Mouse (Mus musculus): ENCODE results near the gene Pde4c.
A peak's percentile ranks its signal among the peaks of the same experiment; 100 is the strongest.

The Pde4c gene

DNA sequence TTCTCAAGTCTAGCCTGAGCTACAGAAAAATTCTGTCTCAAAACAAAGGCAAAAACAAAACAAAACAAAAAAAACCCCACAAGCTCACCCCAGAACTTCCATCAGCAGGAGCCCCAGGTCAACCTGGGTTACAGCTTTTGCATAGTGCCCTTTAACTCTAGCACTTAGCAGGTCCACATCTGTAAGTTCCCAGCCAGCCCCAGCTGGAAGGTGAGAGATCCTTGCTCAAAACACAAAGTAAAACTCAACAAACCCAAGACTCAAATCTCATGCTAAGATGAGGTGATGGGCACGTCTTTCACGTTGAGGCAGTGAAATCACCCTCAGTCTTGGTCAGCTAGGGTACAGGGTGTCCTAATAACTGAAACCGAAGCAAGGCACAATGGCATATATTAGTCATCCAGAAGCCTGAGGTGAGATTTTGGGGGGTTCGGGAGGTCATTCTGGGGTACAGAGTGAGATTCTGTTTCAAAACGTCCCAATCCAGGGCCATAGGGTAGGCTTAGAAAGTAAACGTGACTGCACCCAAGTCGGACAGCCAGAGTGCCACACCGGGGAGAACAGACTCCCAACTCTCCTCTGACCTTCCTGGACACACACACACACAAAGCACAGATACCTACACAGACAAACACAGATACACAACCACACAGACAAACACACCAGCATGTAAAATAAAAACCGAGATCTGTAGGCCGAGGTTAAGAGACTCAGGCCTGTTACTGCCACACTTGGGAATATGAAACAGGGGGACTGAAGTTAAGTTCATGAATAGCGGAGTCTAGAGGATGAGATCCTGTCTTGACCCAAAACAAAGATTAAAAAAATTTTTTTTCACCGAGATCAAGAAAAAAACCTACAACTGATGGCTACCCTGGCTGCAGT is 25.9 kb upstream of the Pde4c start:
- no peak for DNase-seq (ENCODE audit: low spot score in 2 of 2)

DNA sequence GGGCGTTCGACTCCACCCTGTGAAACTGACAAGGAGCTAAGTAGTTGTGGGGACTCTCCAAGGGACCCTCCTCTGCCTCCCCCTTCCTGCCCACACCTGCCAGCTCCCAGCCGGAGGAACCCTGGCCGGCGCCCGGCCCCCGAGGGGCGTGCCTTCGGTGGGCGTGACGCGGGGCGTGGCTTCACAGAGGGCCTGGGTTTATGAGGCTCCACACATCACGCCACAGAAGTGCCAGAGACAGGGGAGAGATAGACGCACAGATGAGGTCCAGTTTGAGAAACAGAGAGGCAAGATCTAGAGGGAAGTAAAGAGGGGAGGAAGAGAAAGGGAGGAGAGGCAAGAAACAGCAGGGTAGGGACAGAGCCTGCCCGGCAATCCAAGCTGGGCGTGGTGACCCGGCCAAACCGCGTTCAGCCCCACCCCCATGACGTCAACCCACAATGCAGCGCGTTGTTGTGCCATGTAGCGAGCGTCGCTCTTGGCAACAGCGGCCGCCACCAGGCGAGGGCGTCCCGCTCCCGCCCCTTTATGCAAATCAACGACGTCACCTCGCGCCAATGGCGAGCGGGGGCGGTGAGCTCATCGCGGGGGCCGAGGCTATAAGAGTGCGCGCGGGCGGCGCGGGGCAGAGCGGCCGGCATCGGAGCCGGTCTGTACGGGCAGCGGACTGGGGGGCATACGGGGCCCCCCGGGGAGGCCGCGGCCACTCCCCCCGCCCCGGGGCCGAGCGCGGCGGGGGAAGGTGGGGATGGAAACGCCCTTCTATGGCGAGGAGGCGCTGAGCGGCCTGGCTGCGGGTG is 25.0 kb upstream of the Pde4c start, which contains the start of gene Jund:
TSS of gene Jund (plus strand) at position 640 of the 800 bp plus-strand sequence.
- DNase-seq (ENCODE audit: low spot score in 2 of 2): peak; percentile 99

GRCm38 (mm10) chr8:70699116-70699833 is 24.2 kb upstream of the Pde4c start:
- peak; percentile 48 to 67 for DNase-seq (ENCODE audit: low spot score in 2 of 2)

DNA sequence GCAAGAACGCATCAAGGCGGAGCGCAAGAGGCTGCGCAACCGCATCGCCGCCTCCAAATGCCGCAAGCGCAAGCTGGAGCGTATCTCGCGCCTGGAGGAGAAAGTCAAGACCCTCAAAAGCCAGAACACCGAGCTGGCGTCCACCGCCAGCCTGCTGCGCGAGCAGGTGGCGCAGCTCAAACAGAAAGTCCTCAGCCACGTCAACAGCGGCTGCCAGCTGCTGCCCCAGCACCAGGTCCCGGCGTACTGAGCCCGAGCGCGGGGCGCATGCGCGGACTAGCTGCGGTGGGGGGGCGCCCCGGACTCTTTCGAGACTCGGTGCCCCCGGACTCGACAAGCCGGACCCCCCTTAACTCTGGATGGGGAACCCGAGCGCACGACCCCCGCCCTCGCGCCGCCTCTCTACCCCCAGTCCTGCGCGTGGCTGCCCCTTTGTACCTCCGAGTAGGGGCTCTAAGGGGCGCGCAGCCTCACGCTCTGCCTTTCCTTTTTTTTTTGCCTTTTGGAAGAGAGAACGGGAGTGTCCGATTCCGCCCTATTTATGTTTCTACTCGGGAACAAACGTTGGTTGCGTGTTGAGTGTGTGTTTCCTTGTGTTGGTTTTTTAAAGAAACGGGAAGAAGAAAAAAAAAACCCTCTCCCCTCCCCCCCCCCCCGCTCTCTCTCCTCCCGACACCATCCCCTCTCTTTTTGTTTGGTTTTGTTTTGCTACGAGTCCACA is 23.5 kb upstream of the Pde4c start:
- peak; percentile 72 for DNase-seq (ENCODE audit: low spot score in 2 of 2)

DNA sequence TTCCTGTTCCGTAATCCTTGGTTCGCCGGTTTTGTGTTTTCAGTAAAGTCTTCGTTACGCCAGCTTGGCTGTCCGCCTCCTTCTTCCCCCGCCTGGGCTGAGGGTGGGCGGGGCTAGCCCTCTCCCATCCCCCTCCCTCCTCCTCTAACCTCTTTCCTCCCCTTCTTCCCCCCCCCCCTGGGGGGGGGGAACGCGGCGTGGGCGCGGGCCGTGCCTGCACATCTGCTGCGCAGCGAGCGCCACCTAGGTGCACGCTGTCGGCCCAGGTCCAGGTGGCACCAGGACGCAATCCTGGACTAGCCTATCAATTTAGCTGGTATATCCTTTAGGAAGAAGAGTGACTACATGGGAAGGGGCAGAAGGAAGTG is 23.0 kb upstream of the Pde4c start:
- DNase-seq (ENCODE audit: low spot score in 2 of 2): peak; percentile 77 to 90

DNA sequence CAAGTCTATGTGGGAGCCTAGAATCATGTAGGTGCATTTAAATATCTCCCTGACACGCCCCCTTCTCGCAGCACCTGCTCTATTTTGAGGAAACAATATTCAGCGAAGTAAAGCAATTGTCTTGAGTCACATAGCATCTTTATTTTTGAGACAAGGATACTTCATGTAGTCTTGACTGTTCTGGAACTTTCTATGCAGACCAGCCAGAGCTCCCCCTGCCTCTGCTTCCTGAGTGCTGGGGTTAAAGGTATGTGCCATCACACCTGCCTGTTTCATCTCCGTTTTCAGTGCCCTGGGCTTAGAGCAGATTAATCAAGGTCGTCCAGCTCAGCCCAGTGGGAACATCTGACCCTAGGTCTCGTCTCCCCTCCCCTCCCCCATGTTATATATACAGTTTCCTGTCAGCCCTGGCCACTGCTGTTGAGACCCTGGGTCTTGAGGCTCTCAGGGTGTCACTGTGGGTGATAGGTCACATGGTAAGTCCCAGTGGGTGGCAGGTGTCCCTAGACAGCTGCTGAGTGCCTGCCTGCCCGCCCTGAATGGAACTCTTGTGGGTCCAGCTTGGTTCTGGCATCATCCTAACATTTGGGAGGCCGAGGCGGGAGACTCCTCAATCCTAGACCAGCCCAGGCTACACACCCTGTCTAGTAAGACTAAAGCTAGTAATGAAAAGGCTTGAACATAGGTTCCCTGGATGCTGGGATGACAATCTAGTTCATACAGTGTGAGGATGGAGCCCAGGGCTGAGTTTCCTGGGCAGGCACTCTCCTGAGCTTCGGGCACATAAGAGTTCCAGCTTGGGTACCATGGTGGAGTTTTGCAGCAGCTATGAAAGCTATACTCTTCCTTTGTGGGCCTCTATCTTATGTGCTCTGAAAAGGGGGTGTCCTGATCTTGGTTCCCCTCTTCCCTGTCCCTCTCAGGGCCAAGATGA is 22.2 kb upstream of the Pde4c start:
- DNase-seq (ENCODE audit: low spot score in 2 of 2): no peak

DNA sequence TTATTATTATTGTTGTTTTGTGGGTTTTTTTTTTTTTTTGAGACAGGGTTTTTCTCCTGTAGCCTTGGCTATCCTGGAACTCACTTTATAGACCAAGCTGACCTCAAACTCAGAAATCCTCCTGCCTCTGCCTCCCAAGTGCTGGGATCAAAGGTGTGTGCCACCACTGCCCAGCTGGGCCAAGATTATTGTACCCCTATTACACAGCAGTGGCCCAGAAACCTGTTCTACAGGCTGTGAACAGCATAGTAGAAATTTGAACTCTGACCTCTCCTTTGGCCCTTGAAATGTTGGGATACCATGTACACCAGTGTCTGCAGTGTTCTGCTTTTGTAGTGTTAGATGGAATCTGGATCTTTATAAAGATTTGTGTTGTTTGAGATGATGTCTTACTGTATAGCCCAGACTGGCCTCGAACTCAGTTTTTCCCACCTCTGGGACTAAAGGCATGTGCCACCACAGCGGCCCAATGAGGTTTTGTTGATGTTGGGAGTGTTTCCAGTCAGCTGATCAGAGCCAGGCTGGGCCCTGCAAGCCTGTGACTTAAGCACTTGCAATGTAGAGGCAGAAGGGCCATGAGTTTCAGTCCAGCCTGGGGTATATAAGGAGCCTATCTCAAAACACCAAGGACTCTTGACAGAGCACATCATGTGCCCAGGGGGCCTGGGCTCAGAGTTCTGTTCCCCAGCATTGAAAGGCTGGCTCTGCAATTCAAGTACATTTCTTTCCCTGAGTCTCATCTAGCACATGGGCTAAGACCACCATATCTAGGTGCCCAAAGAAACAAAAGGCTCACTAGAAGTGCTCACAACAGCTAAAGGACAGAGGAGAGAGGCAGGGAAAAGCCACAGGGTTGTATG is 21.3 kb upstream of the Pde4c start:
- no peak for DNase-seq (ENCODE audit: low spot score in 2 of 2)

GRCm38 (mm10) chr8:70702842-70703182 is 20.7 kb upstream of the Pde4c start:
- peak; percentile 50 to 85 for DNase-seq (ENCODE audit: low spot score in 2 of 2)

GRCm38 (mm10) chr8:70703287-70703686 is 20.2 kb upstream of the Pde4c start, which contains the start of gene Iqcn:
TSS of gene Iqcn (plus strand) at chr8:70703457.
- no peak for DNase-seq (ENCODE audit: low spot score in 2 of 2)

DNA sequence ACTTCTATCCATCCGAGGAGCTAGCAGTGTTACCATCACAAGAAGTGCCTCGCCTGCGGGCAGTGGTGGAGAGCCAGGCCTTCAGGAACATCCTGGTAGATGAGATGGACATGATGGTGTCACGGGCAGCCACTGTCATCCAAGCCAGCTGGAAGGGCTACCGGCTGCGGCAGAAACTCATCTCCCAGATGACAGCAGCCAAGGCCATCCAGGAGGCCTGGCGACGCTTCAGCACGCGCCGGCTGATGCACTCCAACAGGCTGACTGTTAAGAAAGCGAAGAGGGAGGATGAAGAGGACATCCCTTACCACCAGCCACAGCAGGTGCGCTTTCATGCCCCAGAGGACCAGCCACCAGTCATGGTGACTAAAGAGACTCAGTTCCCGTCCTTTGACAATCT is 15.2 kb upstream of the Pde4c start:
- no peak for DNase-seq (ENCODE audit: low spot score in 2 of 2)

- no peak for DNase-seq (ENCODE audit: low spot score in 2 of 2)
Observed at GRCm38 (mm10) chr8:70709794-70710193, 13.7 kb upstream of the Pde4c start.

DNA sequence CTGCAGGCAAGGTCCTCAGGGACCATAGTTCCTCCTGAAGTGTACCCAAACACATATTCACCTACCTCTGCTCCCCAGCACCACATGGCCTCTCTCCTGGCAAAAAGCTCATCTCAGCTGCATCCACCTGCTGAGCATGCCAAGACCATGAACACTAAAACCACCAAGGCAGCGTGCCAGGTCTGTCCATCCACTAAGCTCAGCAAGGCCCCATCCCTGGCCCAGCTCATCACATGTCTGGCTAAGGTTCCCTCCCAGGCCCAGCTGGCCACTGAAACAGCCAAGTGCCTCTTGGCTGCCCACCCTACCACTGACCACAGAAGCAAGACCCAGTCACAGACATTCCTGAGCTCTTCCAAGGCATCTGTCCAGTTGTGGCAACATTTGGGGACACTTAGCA is 13.2 kb upstream of the Pde4c start:
- no peak for DNase-seq (ENCODE audit: low spot score in 2 of 2)

DNA sequence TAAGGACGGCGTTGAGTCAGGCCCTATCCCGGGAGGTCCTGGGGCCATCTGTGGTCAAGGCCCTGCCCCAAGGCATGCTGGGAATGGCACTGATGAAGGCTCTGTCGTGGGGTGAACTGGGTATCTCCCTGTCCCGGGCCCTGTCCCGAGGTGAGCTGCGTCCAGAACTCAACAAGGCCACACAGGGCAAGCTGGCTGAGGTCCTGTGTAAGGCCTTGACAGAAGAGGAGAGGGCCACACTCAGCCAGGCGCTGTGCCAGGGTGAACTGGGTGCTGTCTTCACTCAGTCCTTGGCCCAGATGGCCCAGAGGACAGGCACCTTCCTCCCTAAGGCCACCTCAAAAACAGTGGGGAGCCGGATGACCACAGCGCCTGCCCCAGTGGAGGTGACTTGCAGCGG is 12.5 kb upstream of the Pde4c start:
- DNase-seq (ENCODE audit: low spot score in 2 of 2): no peak

GRCm38 (mm10) chr8:70713991-70714390 is 9.5 kb upstream of the Pde4c start:
- DNase-seq (ENCODE audit: low spot score in 2 of 2): no peak

DNA sequence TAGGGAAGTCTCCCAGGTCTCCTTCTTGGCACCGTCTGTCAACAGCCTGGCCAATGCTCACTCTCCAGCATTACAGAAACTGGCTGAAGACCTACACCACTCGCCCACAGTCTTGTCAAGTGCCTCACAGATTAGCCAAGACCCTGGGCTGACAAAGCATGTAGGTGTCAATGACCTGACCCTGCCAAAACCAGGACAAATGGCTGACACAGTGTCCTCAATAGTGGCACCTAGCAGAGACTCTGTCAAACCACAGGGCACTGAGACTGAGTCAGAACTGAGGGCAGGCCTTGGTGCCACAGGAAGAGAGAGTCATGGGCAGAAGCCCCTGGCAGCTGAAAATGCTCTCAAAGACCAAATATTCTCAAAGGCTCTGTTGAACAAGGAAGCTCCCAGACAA is 8.4 kb upstream of the Pde4c start:
- DNase-seq (ENCODE audit: low spot score in 2 of 2): no peak

GRCm38 (mm10) chr8:70716521-70717400 is 6.8 kb upstream of the Pde4c start:
- DNase-seq (ENCODE audit: low spot score in 2 of 2): no peak

DNA sequence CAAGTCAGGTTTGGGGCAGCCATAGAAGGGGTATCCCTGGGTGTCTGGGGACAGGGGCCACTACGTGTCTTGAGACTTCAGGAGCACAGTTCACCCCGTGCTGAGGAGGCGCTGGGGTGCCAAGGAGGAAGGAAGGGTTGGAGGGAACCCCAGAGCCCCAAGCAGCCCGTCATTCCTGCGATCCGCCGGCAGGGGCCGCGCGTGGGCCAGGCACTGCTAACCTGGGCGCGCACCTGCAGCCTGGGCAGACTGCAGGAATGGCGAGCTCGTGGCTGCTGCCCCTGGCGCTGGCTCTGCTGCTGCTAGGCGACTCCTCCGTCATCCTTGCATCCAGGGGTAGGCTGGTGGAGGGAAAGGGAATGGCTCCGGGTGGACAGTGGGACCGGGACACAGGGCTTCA is 5.2 kb upstream of the Pde4c start, which contains the start of gene Gm3336:
TSS of gene Gm3336 (plus strand) at position 247 of the 400 bp plus-strand sequence.
- DNase-seq (ENCODE audit: low spot score in 2 of 2): peak in 1 of 2 experiments; percentile 59

- no peak for DNase-seq (ENCODE audit: low spot score in 2 of 2)
Observed at GRCm38 (mm10) chr8:70719796-70720270, 3.7 kb upstream of the Pde4c start.

Data from urinary bladder, adult 18-20 months (tissue).